Mouse (Mus musculus) liver, embryonic 14.5 days (tissue): ENCODE results near the gene Apoh. TPM values are rescaled to one million over a fixed set of nuclear protein-coding genes. Genes with fewer than 3 reads are reported as not detected.

Experiments used
- ATAC-seq: fragments of 200-750 bp; cut with Nextera tagmentation; 2 replicates; pipeline ENCODE4 v1.8.0; 2017; ENCODE audit warnings: moderate number of reproducible peaks, mild to moderate bottlenecking, moderate library complexity; ENCODE audit not compliant: insufficient read depth
- DNase-seq, 3 experiments: peaks; one replicate each; pipeline ENCODE4 v3.0.0-alpha.2; 2012 to 2013; ENCODE audit warnings: low read depth in 3 of 3, low spot score in 3 of 3
- H3K27ac ChIP-seq: fragments of 300-500 bp; sonication (generic); 2 replicates; pipeline ENCODE4 v1.5.1; 2014; ENCODE audit warnings: moderate library complexity, mild to moderate bottlenecking, control low read depth, inconsistent platforms
- H3K27me3 ChIP-seq: fragments of 300-500 bp; sonication (generic); 2 replicates; pipeline ENCODE4 v1.6.1; 2014; ENCODE audit warnings: mild to moderate bottlenecking, low read length, moderate library complexity; ENCODE audit not compliant: control insufficient read depth, insufficient read depth
- H3K36me3 ChIP-seq: fragments of 300-500 bp; sonication (generic); replicated peaks from 2 replicates; pipeline ENCODE4 v1.6.1; 2014; ENCODE audit warnings: low read depth; ENCODE audit not compliant: control insufficient read depth, insufficient read depth
- H3K4me1 ChIP-seq, 2 experiments: fragments of 200-500 bp in 1 of 2; fragments of 300-500 bp in 1 of 2; sonication (generic) in 1 of 2; replicated peaks; 2 replicates each; pipeline ENCODE4 v1.6.1; 2012 to 2014; ENCODE audit warnings: antibody characterized with exemption in 1 of 2, inconsistent platforms in 1 of 2, low read length in 1 of 2; ENCODE audit not compliant: control insufficient read depth in 2 of 2, insufficient read depth in 2 of 2
- H3K4me2 ChIP-seq: fragments of 300-500 bp; sonication (generic); 2 replicates; pipeline ENCODE4 v1.6.1; 2014; ENCODE audit warnings: low read depth, mild to moderate bottlenecking, control low read depth, moderate library complexity
- H3K4me3 ChIP-seq, 2 experiments: fragments of 200-500 bp in 1 of 2; fragments of 300-500 bp in 1 of 2; sonication (generic) in 1 of 2; 2 replicates each; pipeline ENCODE4 v1.5.1; 2012 to 2014; ENCODE audit warnings: low read depth in 2 of 2, low read length in 2 of 2, mild to moderate bottlenecking in 2 of 2, control low read depth in 1 of 2, inconsistent platforms in 1 of 2, moderate library complexity in 1 of 2; ENCODE audit not compliant: insufficient read depth in 1 of 2
- H3K9ac ChIP-seq: fragments of 300-500 bp; sonication (generic); replicated peaks from 2 replicates; pipeline ENCODE4 v1.6.1; 2014; ENCODE audit warnings: mild to moderate bottlenecking, control low read depth, moderate library complexity
- H3K9me3 ChIP-seq: fragments of 300-500 bp; sonication (generic); 2 replicates; pipeline ENCODE4 v1.6.1; 2016; ENCODE audit warnings: low read length, mixed read lengths; ENCODE audit not compliant: control insufficient read depth
- CTCF ChIP-seq: IDR thresholded peaks from 2 replicates; pipeline ENCODE4 v1.5.1; 2016; ENCODE audit warnings: antibody characterized with exemption, low read depth, control low read depth
- EP300 ChIP-seq: IDR thresholded peaks from 2 replicates; pipeline ENCODE4 v1.6.1; 2016; ENCODE audit warnings: antibody characterized with exemption, low read depth
- WGBS: fragments of 180-500 bp; shearing (Covaris S2); extraction: QIAGEN DNeasy Blood & Tissue Kit; methylation state at CpG from one replicate; pipeline ENCODE4 v1.1.7; 2014; ENCODE audit not compliant: insufficient replicate concordance; 5-methylcytosine and 5-hydroxymethylcytosine counted together
- polyA plus RNA-seq, 2 experiments: library from polyadenylated mRNA; depleted of rRNA in 1 of 2; stranded (reverse) in 1 of 2; unstranded in 1 of 2; fragments of >200 nt; fragmentation: Nextera tagmentation in 1 of 2; extraction: Ambion mirVana in 1 of 2; gene quantifications; 2 replicates each; pipeline versions ENCODE4 v1.2.1 to v1.2.3; 2012 to 2014

Apoh gene
- polyA plus RNA-seq, 2 experiments = 286 to 287 TPM

- TF ChIP-seq CTCF (no peak), EP300 (no peak)
- no peak overlapping the region for H3K9ac ChIP-seq
- H3K9me3 ChIP-seq = no peaks in the 10 kb centered on the region
- no peaks in the 10 kb centered on the region for H3K36me3 ChIP-seq
- no peak for DNase-seq
- H3K27me3 ChIP-seq = peaks cover 16% of the 10 kb centered on the region
- H3K4me2 ChIP-seq = peak overlapping the region; percentile 76
- H3K4me1 ChIP-seq = peaks cover 0 to 5% of the 10 kb centered on the region in 2 experiments; a peak in 3 of 4 replicates
- WGBS = 65% methylated on average over 8 of the region's 8 CpGs
- H3K27ac ChIP-seq = no peak overlapping the region
- no peak for ATAC-seq
- no peak overlapping the region; a peak in 1 of 4 replicates for H3K4me3 ChIP-seq
Measured at GRCm38 (mm10) chr11:108344759-108345158, 1.6 kb downstream of the Apoh start.

GRCm38 (mm10) chr11:108345321-108345720 is 2.2 kb downstream of the Apoh start:
- no peak overlapping the region for H3K9ac ChIP-seq
- 75% methylated on average over 2 of the region's 2 CpGs for WGBS
- DNase-seq = no peak
- H3K27ac ChIP-seq = no peak overlapping the region
- no peaks in the 10 kb centered on the region for H3K36me3 ChIP-seq
- H3K4me3 ChIP-seq = no peak overlapping the region
- H3K4me1 ChIP-seq = peaks cover 0 to 5% of the 10 kb centered on the region in 2 experiments; a peak in 3 of 4 replicates
- TF ChIP-seq EP300 = no peak
- no peak for TF ChIP-seq CTCF
- no peak overlapping the region for H3K4me2 ChIP-seq
- H3K27me3 ChIP-seq = peaks cover 16% of the 10 kb centered on the region
- ATAC-seq = no peak
- H3K9me3 ChIP-seq = no peaks in the 10 kb centered on the region

- DNase-seq = no peak
- Histone ChIP-seq H3K27me3 (no peaks in the 10 kb centered on the region), H3K9ac (no peak overlapping the region), H3K4me3 (no peak overlapping the region), H3K27ac (no peak overlapping the region), H3K36me3 (no peaks in the 10 kb centered on the region), H3K4me2 (no peak overlapping the region), H3K4me1 (no peaks in the 10 kb centered on the region), H3K9me3 (no peaks in the 10 kb centered on the region)
- 19% methylated on average over 4 of the region's 4 CpGs for WGBS
- ATAC-seq = no peak
- TF ChIP-seq EP300 (no peak), CTCF (no peak)
Measured at GRCm38 (mm10) chr11:108350799-108351198, 7.6 kb downstream of the Apoh start.

GRCm38 (mm10) chr11:108352842-108353388 is 9.8 kb downstream of the Apoh start:
- Histone ChIP-seq H3K4me2 (no peak overlapping the region), H3K27me3 (no peaks in the 10 kb centered on the region), H3K27ac (no peak overlapping the region), H3K9me3 (no peaks in the 10 kb centered on the region), H3K36me3 (no peaks in the 10 kb centered on the region), H3K4me3 (no peak overlapping the region), H3K4me1 (no peaks in the 10 kb centered on the region), H3K9ac (no peak overlapping the region)
- ATAC-seq (no peak), DNase-seq (no peak)
- TF ChIP-seq CTCF (no peak), EP300 (no peak)
- WGBS = 65% methylated on average over 10 of the region's 10 CpGs

- no peaks in the 10 kb centered on the region for H3K9me3 ChIP-seq
- DNase-seq (no peak), ATAC-seq (no peak)
- H3K27me3 ChIP-seq = no peaks in the 10 kb centered on the region
- H3K4me2 ChIP-seq = no peak overlapping the region
- H3K9ac ChIP-seq = no peak overlapping the region
- H3K4me1 ChIP-seq = peaks cover 0 to 3% of the 10 kb centered on the region in 2 experiments; a peak in 2 of 4 replicates
- no peaks in the 10 kb centered on the region for H3K36me3 ChIP-seq
- TF ChIP-seq CTCF (no peak), EP300 (no peak)
- no peak overlapping the region for H3K4me3 ChIP-seq
- H3K27ac ChIP-seq = no peak overlapping the region
- WGBS = 53% methylated on average over 4 of the region's 4 CpGs
Measured at GRCm38 (mm10) chr11:108356020-108356419, 12.9 kb downstream of the Apoh start.
